Mouse (Mus musculus) lung, postnatal 36 days (tissue): ENCODE results near the gene Cd68.

Experiments used
- DNase-seq: peaks from one replicate; pipeline ENCODE4 v3.0.0; 2022; ENCODE audit warnings: mixed read lengths

Gene Cd68

GRCm38 (mm10) chr11:69693421-69693965 lies 27.5 kb upstream of the Cd68 start:
- no peak for DNase-seq

GRCm38 (mm10) chr11:69692863-69693262 lies 26.9 kb upstream of the Cd68 start:
- DNase-seq, result no peak

GRCm38 (mm10) chr11:69692196-69692811 lies 26.4 kb upstream of the Cd68 start:
- DNase-seq, result peak; percentile 62

GRCm38 (mm10) chr11:69689891-69690290 lies 23.9 kb upstream of the Cd68 start:
- DNase-seq, result no peak

GRCm38 (mm10) chr11:69687061-69687460 lies 21.1 kb upstream of the Cd68 start:
- no peak for DNase-seq

- peak; percentile 87 for DNase-seq
Measured at GRCm38 (mm10) chr11:69686377-69686776, 20.4 kb upstream of the Cd68 start.

- DNase-seq, result peak; percentile 94
Measured at GRCm38 (mm10) chr11:69685526-69686148, 19.7 kb upstream of the Cd68 start, which contains the start of gene Tnfsf13. TSS of gene Tnfsf13 (minus strand) at chr11:69685784.

GRCm38 (mm10) chr11:69684936-69685335 lies 19.0 kb upstream of the Cd68 start:
- DNase-seq, result no peak

GRCm38 (mm10) chr11:69684128-69684745 lies 18.3 kb upstream of the Cd68 start:
- DNase-seq, result peak; percentile 79

- no peak for DNase-seq
Measured at GRCm38 (mm10) chr11:69683576-69683975, 17.6 kb upstream of the Cd68 start.

- peak; percentile 95 for DNase-seq
Measured at GRCm38 (mm10) chr11:69682840-69683533, 17.0 kb upstream of the Cd68 start.

- DNase-seq, result no peak
Measured at GRCm38 (mm10) chr11:69682209-69682839, 16.4 kb upstream of the Cd68 start.

- DNase-seq, result peak; percentile 97
Measured at GRCm38 (mm10) chr11:69681314-69682208, 15.6 kb upstream of the Cd68 start, which contains the start of gene Senp3. TSS of gene Senp3 (minus strand) at chr11:69682084.

GRCm38 (mm10) chr11:69680136-69680855 lies 14.3 kb upstream of the Cd68 start:
- no peak for DNase-seq

GRCm38 (mm10) chr11:69679144-69679543 lies 13.2 kb upstream of the Cd68 start:
- DNase-seq, result no peak

- peak; percentile 100 for DNase-seq
Measured at GRCm38 (mm10) chr11:69672211-69672706, 6.3 kb upstream of the Cd68 start, which contains the start of gene Eif4a1. TSS of gene Eif4a1 (minus strand) at chr11:69672423.

- no peak for DNase-seq
Measured at GRCm38 (mm10) chr11:69671726-69672124, 5.8 kb upstream of the Cd68 start.

- peak; percentile 97 for DNase-seq
Measured at GRCm38 (mm10) chr11:69670786-69671725, 5.1 kb upstream of the Cd68 start.

GRCm38 (mm10) chr11:69666665-69667005 lies 682 bp upstream of the Cd68 start:
- DNase-seq, result no peak
